Mouse (Mus musculus): ENCODE results near the gene Ncoa3.

DNA sequence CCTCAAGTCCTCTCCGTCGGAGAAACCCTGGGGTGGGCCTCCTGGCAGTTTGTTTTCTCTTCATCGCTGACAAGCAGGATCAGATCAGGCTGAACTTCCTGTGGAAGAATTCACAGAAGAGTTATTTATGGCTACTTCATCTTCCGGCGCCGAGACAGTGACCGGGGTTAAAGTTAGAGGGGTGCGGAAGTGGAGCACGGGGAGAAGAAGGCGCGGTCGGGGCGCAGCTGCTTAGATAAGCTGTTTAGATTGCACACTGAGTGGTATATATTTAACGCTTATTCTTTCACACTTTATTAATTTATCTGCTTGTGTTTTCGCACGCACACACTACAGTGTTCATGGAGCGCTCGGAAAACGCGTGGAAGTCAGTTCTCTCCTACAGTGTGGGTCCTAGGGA lies 37.6 kb upstream of the Ncoa3 start:
- TF ChIP-seq CTCF (IDR thresholded peaks at IDR 0.05; ENCODE audit: low read depth, low read length) (no peak), POLR2A (IDR thresholded peaks at IDR 0.05; ENCODE audit: insufficient read depth, low read length) (no peak), EP300 (IDR thresholded peaks at IDR 0.05; ENCODE audit: insufficient read depth, low read depth, low read length) (no peak)

Data from ES-Bruce4 (cell line).